Mouse (Mus musculus) lung, postnatal 10 days (tissue): Measurements from ENCODE around the gene Kmt2b.
A peak's percentile ranks its signal among the peaks of the same experiment; 100 is the strongest.

ENCODE experiments used
- DNase-seq: peaks from one replicate; pipeline ENCODE4 v3.0.0; 2021

Kmt2b gene

DNA sequence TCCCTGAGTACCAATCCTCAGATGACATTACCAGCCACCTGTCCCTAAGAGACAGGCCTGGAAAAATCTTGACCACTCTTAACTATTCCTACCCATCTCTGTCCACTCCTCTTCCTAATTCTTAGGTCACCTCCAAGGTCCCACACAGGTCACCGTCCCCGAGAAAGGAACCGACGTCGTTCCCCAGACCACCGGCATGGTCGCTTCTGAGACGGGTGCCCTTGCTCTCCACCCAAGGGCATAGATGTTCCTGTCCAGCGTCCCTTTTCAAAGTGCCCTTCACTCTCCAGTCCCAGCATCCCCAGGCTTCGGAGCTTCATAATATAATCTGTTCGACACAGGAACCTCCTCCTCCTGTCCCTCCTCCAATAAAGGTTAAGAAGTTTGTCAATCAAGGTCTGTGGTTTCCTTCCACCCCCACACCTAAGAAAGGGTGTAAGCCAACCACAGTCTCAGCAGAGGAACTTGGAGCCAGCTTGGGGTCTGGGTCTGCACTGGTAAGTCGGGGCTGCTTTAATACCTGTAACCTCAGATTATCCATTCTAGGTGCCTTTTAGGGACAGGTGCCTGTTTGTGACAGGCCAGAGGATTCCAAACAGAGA is 23.5 kb downstream of the Kmt2b start, which contains the start of gene Igflr1:
Igflr1 (plus strand) TSS at position 458 of the 602 bp plus-strand sequence.
- no peak for DNase-seq

DNA sequence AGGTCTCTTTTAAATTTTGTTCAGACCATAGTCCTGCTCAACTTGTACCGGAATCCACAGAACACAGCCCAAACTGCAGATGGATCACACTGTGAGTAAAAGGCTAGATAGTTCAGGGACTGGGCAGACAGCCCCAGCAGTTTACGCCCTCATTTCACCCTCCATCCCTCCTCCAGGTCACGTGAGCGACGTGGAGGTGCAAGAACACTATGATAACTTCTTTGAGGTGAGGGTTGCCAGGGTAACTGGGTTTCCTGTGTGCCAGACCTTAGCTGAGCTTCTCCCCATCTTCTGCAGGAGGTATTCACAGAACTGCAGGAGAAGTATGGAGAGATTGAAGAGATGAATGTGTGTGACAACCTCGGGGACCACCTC is 24.6 kb downstream of the Kmt2b start:
- DNase-seq = no peak

DNA sequence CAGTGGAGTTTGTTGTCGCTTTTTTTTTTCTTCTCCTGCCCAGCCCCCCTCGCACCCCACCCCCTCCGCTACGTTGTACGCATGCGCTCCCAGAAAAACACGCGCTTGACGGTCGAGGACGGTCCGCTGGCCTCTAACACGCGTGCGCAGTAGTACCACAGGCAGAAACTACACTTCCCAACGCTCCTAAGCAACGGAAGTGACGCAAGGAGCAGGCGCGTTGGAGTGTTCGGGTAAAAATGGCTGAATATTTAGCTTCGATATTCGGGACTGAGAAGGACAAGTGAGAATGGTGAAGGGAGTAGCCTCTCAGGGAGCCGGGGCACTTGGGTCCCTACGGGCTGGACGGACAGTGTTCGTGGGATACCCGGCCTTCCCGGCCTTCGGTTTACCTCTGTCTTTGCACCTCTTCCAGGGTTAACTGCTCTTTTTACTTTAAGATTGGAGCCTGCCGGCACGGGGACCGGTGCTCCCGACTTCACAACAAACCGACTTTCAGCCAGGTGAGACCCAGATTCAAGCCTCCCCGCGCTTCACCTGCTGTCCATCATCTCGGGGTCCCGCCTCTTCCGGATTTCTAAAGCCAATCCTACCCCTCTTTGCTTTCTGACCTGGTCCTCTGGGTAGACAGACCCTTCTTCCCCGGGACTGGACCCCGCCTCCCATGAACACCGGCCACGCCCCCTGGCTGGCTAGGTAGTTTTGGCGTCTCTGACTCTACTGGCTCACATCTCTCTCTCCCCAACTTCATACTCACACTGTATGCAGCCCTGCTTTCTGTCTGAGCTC is 25.2 kb downstream of the Kmt2b start, which contains the start of the genes U2af1l4, Gm49396 and Psenen:
U2af1l4 (plus strand) TSS at position 185 of the 789 bp plus-strand sequence.
Gm49396 (plus strand) TSS at position 228 of the 789 bp plus-strand sequence.
Psenen (minus strand) TSS at position 511 of the 789 bp plus-strand sequence.
- DNase-seq = peak; percentile 98

DNA sequence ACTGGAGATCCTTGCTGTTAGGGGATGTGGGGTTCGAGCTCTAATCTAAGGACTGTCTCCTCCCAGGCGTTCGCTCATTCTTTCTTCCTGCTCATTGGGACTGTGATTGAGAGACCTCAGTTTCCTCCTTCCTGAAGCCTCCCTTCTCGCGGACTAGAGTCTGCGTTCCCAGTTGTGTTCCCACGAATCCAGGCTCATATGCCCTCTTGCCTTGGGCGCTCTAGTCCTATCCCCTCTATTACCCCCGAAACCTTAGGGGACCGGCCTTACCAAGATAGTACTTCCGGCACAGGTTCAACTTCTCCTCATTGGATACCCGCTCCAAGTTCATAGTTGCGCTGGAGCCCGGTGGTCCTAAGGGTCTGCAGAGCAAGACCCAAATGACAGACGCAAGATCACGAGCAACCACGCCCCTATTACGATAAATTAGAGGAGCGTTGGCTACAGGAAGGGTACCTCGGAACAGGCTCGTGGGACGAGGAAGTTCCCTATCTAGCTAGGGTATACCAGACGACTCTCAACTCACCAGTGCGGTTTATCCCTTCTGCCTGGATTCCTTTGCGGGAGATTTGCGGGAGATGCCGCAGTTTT is 25.9 kb downstream of the Kmt2b start:
- DNase-seq = no peak

DNA sequence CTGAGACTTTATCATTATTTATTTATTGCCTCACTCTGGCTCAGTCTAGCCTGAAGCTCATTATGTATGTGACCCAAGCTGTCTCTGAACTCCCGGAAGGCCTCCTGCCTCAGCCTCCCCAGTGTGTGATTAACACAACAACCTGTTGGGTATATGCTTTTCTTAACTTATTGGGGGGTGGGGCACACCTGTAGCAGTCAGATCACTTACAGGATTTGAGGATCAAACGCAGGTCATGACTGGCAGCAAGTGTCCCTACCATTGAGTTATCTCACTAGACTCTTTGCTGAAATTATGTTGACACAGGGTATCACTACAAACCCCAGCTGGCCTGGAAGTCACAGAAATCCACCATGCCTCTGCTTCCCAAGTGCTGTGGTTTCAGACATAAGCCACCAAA is 28.2 kb downstream of the Kmt2b start:
- DNase-seq = no peak

DNA sequence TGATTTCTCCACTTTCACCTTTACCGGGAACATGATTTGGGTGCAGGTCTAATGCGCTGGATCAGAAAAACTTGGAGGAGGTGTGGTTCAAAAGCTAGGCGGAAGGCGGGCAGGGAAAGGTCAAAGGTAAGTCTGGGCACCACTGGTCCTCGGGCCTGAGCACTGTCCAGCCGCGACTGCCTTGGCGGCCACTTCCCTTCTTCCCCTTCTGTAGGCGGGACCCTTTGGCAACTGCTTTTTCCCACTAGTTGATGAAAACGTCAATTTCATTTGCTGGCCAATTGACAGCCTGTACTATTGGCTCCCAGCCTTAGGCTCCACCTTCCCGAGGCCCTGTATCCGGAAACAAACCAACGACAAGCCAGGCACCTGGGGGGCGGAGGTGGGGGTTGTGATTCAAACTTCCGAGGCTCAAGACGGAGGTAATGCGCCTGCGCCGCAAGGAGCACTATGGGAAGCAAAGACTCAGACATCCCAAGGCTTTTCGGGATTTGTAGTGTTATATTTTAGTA is 29.0 kb downstream of the Kmt2b start, which contains the start of gene Lin37:
Lin37 (minus strand) TSS at position 396 of the 512 bp plus-strand sequence.
- DNase-seq = peak; percentile 99

DNA sequence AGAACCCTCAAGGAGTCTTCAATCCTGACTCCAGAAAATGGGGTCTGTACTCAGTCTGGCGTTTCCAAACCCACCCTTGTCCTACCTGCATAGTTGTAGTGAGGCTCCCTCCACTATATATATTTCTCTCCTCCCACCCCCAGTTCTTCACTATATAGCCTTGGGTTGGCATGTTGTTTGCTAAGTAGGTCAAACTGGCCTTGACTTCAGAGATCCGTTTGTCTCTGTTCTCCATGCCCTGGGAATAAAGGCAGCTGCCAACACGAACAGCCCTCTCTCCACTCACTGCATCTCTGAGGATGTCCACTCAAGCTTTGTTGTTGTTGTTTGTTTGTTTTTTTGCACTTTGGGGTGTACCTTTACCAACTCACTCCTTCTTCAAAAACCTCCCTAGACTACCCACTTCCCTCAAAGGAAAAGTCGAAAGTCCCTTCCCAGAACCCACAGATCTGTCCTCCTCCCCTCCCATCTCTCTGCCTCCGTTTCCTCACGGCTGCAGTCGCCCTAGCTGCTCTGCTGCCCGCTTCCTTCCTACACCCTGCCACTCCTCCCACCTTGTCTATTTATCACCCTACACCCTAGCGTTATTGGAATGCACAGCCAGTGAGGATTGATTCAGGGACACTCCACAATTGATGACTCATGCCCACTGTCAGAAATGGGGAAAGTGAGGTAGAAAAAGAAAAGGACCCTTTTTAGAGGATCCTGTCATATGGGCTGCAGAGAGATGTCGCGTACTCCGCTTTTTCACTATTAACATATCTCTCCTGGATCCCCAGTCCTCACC is 29.7 kb downstream of the Kmt2b start:
- DNase-seq = no peak

DNA sequence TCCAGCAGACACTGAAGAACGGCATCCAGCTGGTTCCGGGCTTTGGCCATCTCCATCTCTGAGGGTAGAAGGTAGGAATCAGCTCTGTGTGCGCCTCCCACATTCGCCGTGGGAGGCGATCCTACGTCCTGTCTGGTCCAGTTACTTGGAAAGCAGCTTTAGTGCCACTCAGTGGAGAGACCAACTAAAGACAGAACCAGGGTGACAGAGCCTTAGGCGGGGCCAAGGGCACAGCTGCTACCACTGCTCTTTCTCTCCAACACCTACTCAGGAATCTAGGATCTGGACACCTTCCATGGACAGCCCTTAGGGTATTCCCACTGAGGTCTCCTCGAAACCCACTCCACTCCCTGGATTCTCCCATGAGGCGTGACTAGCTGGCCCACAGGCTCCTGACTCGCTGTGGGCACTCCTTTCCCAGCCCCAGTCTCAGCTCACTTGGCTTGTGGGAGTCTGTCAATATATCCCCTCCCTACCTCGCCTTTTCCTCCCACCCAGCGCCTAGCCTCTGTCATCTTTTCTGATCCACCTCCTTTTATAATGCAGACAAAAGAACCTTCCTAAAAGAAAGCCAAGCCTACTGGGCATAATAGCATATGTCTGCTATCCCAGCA is 30.5 kb downstream of the Kmt2b start:
- DNase-seq = no peak

DNA sequence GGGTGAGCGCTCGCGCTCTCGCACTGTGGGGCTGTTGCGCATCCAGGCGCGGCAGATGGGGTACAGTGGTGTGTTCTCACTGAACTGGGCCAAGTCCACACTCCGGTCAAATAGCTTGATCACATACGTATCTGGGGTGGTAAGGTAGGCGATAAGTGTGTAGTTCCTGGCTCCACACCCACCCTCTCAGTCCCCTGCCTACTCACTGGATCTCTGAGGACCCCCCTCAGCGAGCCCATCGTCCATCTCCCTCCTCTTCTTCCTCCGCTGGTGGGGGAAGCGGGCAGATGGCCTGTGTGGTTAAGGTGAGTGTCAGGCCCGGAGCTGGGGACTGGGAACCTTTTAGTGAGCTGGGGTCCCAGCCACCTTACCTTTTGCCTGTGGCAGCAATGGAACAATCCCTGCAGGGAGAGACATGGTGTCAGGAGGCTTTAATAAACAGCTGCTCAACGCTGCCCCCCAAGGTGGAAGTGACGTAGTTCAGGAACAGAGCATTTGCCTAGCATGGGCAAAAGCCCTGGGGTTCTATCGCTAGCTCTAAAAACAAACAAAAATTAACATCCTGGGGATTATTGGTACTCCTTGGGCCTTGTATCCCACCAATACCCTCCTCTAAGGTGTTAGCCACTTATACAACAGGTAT is 31.5 kb downstream of the Kmt2b start:
- no peak for DNase-seq

DNA sequence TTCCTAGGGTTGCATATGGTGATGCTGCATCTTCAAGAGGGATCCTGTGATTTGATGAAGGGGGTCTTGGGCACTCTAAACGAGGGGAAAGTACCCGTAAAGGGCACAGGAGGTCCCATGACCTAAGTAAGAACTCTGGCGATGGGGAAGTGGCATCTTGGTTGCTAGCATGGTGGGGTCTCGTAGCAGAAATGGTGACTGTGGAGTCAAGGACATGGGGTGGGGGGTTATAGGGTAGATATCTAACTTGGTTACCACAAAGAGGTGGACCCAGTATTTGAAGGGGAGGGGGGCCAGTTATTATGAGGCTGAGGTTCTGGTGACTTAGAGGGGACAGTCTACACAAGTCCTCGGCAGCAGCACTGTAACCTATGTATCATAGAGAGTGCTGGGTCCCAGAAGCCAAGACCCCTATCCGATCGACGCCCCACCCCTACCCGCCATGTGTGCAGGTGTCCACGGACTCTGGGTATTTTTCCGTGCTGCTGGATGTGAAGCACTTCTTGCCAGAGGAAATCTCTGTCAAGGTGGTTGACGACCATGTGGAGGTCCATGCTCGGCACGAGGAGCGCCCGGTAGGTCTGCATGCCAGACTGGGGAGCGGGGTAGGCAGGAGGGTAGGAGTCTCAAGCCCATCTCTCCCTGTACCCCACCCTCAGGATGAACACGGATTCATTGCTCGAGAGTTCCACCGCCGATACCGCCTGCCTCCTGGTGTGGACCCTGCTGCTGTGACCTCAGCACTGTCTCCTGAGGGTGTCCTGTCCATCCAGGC is 34.5 kb downstream of the Kmt2b start:
- no peak for DNase-seq

DNA sequence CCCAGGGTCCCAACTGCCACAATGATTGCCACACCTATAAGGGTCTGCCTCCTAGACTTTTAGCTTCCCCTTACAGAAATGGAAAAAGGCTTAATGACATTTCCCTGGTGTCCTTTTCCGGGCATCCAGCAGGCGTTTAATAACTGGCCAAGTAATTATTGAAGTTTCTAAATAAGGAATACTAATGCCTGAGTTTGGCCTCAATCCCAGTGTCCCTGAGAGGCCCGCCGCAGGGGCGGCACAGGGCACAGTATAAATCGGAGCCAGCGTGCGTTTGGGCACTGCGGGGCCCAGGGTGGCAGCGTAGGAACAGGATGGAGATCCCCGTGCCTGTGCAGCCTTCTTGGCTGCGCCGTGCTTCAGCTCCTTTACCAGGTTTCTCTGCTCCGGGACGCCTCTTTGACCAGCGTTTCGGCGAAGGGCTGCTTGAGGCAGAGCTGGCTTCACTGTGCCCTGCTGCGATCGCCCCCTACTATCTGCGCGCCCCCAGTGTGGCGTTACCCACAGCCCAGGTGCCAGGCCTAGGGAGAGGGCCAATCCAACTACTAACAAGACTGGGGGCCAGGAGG is 35.4 kb downstream of the Kmt2b start:
- DNase-seq = peak; percentile 61

DNA sequence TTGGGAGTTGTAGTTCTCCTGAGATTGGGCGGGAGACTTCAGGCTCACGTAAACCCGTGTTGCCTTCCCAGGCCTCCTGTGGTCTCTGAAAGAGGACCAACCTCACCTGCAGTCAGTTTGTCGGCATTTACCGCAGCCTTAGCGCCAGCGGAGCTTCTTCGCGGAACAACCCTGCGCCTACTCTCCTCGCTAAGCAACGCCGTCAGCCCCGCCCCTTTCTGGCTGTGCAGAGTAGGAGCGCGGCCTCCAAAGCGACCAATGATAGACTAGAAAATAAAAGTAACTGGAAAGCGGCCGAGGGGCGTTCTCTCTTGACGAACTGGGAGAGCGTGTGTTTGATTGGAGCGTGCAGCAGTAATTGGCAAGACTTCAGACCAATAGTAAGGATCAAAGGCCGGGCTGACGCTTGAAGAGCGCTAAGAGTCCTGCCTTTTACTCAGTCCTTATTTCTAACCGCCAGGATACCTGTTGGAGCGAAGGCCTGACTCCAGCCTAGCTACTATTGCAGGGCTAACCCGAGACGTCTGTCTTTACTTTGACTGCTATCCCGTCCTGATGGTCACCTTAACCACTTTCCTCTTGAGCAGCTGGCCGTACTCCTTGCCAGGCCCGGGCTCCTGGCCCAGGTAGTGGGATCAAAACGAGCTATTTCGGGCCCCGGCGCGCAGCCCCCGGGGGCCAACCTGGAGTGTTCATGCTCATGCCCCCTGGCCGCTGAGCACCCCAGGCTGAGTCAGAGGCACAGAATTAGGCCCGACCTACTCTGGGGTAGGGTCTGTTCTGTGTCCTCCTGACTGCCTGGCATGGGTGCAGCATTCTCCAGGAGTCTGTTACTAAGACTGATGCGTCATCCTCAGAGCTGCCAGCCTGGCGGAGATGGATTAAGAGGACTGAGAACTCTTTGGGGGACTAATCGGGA is 36.2 kb downstream of the Kmt2b start, which contains the start of the genes Hspb6 and Proser3:
Hspb6 (plus strand) TSS at position 77 of the 919 bp plus-strand sequence.
Proser3 (minus strand) TSS at position 198 of the 919 bp plus-strand sequence.
- DNase-seq = peak; percentile 99

DNA sequence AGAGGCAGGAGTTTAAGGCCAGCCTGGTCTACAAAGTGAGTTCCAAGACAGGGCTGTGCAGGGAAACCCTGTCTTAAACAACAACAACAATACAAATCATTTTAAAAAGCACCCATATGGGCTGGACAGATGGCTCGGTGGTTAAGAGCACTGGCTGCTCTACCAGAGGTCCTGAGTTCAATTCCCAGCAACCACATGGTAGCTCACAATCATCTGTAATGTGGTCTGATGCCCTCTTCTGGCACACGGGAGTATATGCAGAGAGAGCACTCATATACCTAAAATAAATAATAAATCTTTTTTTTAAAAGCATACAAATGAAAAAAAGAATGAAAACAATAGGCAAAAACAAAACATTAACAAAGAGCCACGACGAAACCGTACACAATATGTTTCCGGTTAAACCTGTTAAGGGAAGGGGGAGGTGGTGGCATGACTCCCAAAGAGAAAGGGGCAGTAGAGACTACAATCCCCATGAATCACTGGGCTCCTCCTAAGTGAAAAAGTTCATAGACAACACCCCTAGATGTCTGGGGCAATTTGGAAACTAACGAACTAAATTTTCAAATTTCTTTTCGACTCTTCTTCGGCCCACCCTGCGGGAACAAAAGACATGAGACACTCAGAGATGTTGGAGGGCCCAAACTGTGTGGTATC is 37.0 kb downstream of the Kmt2b start:
- DNase-seq = peak; percentile 80

DNA sequence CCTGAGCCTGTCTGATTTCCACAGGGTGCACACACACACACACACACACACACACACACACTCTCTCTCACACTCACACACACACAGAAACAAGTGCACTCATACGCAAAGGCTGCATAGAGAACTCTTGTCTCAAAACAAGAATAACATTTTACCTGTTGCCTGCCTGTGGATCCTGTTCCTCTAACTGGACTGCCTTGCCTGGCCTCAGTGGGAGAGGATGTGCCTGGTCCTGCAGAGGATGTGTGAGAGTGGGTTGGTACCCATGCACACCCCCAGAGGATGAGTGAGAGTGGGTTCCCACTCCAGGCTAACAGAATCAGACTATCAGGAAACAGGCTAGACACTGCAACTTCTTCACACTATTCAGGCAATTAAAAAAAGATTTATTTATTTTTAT is 37.9 kb downstream of the Kmt2b start:
- DNase-seq = no peak

DNA sequence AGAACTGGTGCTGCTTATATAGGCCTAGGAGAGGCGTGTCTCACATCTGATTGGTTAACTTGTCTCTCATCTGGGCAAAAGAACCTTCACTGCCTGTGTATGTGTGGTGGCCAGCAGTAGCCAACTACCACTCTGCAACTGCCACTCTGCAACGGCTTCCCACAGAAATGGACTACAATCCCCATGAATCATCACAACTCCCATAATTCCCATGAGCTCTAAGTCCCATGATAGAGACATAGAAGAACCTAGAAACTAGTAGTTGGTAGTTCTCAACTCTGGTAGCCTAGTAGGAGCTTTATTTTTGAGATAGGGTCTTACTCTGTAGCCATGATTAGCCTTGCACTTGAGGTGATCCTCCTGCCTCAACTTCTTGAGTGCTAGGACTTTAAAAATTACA is 38.6 kb downstream of the Kmt2b start:
- DNase-seq = no peak

DNA sequence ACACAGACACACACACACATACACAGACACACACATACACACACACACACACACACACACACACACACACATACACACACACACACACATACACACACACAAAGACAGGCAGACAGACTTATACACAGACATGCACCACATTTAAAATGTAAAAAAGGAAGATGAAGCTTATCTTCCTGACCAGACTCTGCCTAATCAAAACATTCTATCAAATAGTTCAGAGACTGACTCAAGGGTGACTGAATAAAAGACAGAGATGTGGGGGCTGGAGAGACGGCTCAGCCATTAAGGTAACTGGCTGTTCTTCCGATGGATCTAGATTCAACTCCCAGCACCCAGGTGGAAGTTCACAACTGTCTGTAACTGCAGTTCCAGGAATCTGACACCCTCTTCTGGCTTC is 44.2 kb downstream of the Kmt2b start:
- DNase-seq = no peak

DNA sequence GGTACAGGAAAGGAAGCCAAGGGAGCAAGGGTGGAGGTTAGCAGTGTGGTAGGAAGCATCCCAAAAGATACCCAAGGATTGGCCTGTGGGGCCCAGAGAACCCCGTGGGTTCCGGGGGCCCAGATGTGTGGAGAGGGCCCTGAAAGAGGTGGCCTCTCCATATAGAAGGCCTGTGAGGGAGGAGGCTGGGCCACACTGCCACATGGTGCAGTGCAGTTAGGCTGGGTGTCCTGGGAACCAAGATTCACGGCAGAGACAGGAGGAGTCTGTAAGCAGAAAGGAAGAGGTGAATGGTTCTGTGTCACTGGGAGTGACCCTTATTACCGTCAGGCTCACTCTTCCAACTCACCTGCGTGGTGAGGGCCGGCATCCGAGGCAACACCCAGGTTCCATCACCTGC is 48.0 kb downstream of the Kmt2b start:
- DNase-seq = no peak
